Mouse (Mus musculus): ENCODE data around the gene Naip2. TPM values are rescaled to one million over a fixed set of nuclear protein-coding genes. Genes with fewer than 3 reads are reported as not detected.

Gene Naip2
- 44.9 and 49.2 TPM in 2 replicates for total RNA-seq (2023)

DNA sequence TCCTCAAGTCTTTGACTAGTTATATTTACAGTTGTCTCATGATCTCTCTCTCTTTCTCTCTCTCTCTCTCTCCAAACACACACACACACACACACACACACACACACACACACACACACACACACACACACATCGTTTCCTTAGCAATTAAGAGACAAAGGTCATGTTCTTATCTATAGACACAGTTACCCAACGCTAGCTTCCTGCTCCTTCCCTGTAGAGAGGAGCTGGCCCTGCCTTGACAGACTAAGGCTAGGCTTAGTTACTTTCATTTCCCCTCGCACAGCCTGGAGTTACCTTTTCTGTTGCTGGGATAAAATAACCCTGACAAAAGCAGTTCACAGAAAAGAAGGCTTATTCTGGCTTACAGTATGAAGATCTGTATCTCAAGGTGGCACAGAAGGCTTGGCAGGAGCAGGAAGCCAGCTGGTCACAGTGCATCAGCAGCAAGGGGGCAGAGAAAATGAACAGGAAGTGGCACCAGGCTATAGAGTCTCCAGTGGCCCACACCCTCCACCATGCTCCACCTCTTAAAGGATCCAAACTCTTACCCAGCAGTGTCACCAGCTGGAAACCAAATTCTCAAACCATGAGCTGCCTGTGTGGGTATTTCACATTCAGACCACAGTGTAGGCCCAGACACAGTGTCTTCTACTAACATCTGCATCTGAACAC lies at the start of gene Naip2:
Naip2 (minus strand) TSS at position 434 of the 675 bp plus-strand sequence.

DNA sequence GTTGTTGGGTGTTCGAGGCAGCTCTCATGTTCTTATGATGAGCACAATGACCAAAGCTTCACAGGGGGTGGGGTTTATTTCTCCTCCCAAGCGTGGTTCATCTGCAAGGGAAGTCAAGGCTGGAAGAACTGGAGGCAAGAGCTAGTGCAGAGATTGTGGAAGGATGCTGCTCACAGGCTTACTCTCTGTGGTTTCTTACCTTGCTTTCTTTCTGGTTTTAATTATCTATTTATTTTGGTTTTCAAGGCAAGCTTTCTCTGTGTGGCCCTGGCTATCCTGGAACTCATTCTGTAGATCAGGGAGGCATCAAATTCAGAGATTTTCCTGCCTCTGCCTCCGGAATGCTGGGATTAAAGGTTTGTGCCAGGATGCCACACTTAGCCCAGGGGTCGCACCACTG lies 44.3 kb upstream of the Naip2 start, which contains the start of gene Naip5:
Naip5 (minus strand) TSS at position 101 of the 400 bp plus-strand sequence.

DNA sequence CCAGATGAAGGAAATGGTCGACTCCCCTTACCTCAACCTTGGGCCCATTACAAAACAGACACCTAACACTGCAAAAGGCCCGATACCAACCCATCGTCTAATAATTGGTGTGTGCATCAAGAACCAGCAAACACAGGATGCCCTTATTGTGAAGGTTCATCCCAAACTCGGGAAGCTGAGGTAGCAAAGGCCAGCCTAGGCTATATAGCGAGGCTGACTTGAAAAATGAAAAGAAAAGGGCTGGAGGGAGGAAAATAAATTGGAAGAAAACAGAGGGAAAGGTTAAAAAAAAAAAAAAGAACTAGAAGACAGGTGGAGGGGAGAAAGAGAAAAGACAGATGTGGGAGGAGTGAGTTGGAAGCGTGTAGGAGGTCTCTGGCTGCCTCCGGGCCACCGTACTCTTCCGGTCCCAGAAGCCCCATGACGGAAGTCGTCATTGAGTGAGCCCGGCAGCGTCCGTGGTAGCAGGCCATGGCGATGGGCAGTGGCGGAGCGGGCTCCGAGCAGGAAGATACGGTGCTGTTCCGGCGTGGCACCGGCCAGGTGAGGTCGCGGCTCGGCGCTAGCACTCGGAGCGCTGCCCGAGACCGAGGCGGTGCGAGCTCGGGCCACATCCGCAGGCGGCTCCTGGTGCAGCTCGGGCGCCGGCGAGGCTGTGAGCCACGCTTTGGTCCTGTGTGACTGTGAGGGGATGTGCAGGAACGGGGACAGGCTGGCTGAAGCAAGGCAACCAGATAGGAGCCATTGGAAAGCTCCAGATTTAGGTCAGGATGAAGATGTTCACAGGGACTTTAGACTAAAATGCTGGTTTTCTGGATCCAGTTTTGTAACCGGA lies 77.3 kb downstream of the Naip2 start, which contains the start of gene Smn1:
Smn1 (plus strand) TSS at position 430 of the 835 bp plus-strand sequence.

DNA sequence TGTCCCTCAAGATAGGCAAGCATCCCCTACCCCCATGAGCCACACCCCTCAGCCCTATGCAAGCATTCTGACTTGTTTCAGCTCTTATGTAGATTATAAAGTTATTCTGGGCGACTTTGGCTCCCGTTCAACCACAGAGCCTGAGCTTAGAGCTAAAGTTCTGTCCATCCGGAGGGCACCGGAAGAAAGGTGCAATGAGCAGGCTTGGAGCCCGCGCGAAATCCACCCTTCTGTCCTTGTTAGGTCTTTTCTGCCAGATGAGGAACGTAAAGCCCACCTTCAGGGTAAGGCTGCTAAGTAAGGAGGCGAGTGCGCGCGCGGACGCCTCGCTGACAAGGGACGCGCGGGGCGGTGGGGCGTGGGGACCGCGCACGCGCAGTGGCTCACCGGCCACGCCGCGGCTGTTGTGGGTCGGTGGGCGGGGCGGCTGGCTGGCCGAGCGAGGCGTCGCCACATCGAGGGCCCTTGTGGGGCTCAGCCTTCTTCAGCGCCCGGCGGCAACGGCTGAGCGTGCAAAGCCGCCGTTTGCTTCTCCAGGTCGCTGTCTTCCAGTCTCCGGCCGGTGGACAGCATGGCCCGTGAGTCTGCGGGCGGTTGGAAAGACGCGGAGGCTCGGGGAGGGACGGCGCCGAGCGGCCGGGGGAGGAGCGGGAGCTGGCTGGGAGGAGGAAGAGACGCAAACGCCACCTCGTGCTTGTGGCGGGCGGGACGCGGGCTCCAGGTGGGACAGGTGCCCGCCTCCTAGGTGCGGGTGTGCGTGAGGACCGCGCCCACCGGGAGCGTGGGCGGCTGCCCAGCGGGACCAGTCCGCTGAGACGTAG lies 94.0 kb downstream of the Naip2 start, which contains the start of gene Serf1:
Serf1 (plus strand) TSS at position 361 of the 821 bp plus-strand sequence.

DNA sequence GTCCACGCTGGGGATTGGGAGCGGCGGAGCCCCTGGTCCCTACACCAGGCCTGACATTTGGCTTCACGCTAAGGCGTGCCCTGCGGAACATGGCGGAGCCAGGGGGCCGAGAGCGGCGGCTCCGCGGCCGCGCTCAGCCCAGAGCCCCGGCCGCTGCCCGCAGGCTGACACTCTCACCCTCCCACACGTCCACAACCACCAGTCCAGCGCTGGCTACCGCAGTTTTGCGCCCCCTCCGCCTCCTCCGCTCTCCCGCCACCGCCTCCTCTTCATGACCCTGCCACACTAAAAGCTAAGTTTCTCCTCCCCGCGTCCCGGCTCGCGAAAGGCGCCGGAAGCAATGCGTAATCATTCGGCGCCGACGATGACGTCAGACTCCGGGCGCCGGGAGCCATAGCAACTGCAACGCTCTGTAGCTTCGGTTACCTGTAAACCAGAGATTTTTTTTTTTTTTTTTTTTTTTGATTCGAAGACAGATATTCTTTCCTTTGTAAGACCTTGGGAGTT lies 98.1 kb downstream of the Naip2 start, which contains the start of gene Bdp1:
Bdp1 (minus strand) TSS at position 323 of the 507 bp plus-strand sequence.

Other genes with a start within 250 kb of the Naip2 start
- 1.8 and 5.4 TPM in 2 replicates for gene Mccc2, start 186.5 kb downstream of the Naip2 start, total RNA-seq (2023)
- 37.6 and 54.6 TPM in 2 replicates for gene Bdp1, start 98.0 kb downstream of the Naip2 start, total RNA-seq (2023)
- gene Serf1, start 94.1 kb downstream of the Naip2 start, total RNA-seq (2023): 1.7 and 2.4 TPM in 2 replicates
- gene Smn1, start 77.2 kb downstream of the Naip2 start, total RNA-seq (2023): 48.4 and 55.4 TPM in 2 replicates
- gene Naip5, start 44.2 kb upstream of the Naip2 start, total RNA-seq (2023): 22.3 and 30.8 TPM in 2 replicates
- 14.7 and 16.7 TPM in 2 replicates for gene Naip6, start 115.6 kb upstream of the Naip2 start, total RNA-seq (2023)